Comparison of ENCODE assay signal across 8 mouse cellular contexts in genomic region chr7:102267113-102267579, GRCm38 (mm10). TPM values are rescaled to one million over a fixed set of nuclear protein-coding genes. Genes with fewer than 3 reads are reported as not detected.
DNase-seq lines count a peak whose midpoint lies in the region; ATAC-seq and TF ChIP-seq lines count a peak whose summit lies in the region.

No protein-coding gene starts in this region.

- DNase-seq in adipocyte (ENCODE audit: low spot score) = peak; percentile 90
- peak; percentile 89 to 91 for DNase-seq in gastrocnemius, adult 8-10 months (ENCODE audit: low spot score in 2 of 2)
- DNase-seq in induced T-regulatory cell, adult 2 months (ENCODE audit: low read depth) = peak; percentile 98
- DNase-seq in left cerebral cortex, adult 8-10 months (ENCODE audit: low spot score in 2 of 2) = peak; percentile 88 to 95
- DNase-seq in right cerebral cortex, adult 18-20 months = peak; percentile 95
- peak; percentile 94 for DNase-seq in urinary bladder, adult 2 months (ENCODE audit: low spot score)

- TF ChIP-seq CTCF in cortical plate, adult 2 months (IDR thresholded peaks at IDR 0.05; ENCODE audit: extremely low read depth, insufficient read depth, low read length) = peak; percentile 74

- H3K4me1 ChIP-seq in cortical plate, adult 2 months (ENCODE audit: control insufficient read depth, insufficient read depth, low read length) = peaks cover 1% of the 10 kb centered on the region; the same call in 1 of the 2 replicates

- H3K4me3 ChIP-seq in cortical plate, adult 2 months (ENCODE audit: insufficient read depth, low read length) = peak overlapping the region; percentile 87

- H3K27ac ChIP-seq in cortical plate, adult 2 months (ENCODE audit: insufficient read depth, low read length) = peak overlapping the region; percentile 66

- ATAC-seq in megakaryocyte, adult 5-6 weeks (ENCODE audit: poor library complexity, severe bottlenecking) = peak; percentile 76

- 0 out of 2 replicates have a peak, but pooled peaks have one; percentile 48 for TF ChIP-seq POLR2A in cortical plate, adult 2 months (IDR thresholded peaks at IDR 0.05; ENCODE audit: extremely low read depth, insufficient read depth, low read length)

RNA-seq across cellular contexts. Expression of gene Stim1, which starts 0.5 kb away (rescaled TPM):
- polyA plus RNA-seq in cortical plate, adult 2 months (2012; rRNA removed) = 75.4 and 75.7 TPM in 2 replicates
- total RNA-seq in gastrocnemius, adult 8-10 months (2022) = 100 to 1,000 TPM; 159 to 172 (median 166) TPM
- 10 to 100 TPM; 87.0 to 97.5 (median 94.7) TPM for total RNA-seq in left cerebral cortex, adult 8-10 months (2022)
- 28.0 and 28.8 TPM in 2 replicates for total RNA-seq in megakaryocyte, adult 5-6 weeks (2015)
- 35.5 and 59.3 TPM in 2 replicates for total RNA-seq in megakaryocyte, adult 5-6 weeks (2017)
- polyA plus RNA-seq in urinary bladder, adult 2 months (2012; rRNA removed) = 89.4 and 107 TPM in 2 replicates

RNA-seq across cellular contexts. Expression of gene Rhog, which starts 11.3 kb away (rescaled TPM):
- 50.9 and 55.1 TPM in 2 replicates for polyA plus RNA-seq in cortical plate, adult 2 months (2012; rRNA removed)
- total RNA-seq in gastrocnemius, adult 8-10 months (2022) = 10 to 100 TPM in 3 of 4 experiments, 1 to 10 TPM in 1; 8.9 to 14.8 (median 11.5) TPM
- total RNA-seq in left cerebral cortex, adult 8-10 months (2022) = 10 to 100 TPM; 34.4 to 46.5 (median 39.2) TPM
- 359 and 397 TPM in 2 replicates for total RNA-seq in megakaryocyte, adult 5-6 weeks (2015)
- 89.0 and 112 TPM in 2 replicates for total RNA-seq in megakaryocyte, adult 5-6 weeks (2017)
- 47.2 and 67.2 TPM in 2 replicates for polyA plus RNA-seq in urinary bladder, adult 2 months (2012; rRNA removed)

RNA-seq across cellular contexts. Expression of gene Pgap2, which starts 57.1 kb away (rescaled TPM):
- 29.1 and 29.9 TPM in 2 replicates for polyA plus RNA-seq in cortical plate, adult 2 months (2012; rRNA removed)
- total RNA-seq in gastrocnemius, adult 8-10 months (2022) = 10 to 100 TPM; 22.9 to 25.7 (median 25.0) TPM
- 10 to 100 TPM; 23.7 to 28.9 (median 25.5) TPM for total RNA-seq in left cerebral cortex, adult 8-10 months (2022)
- 32.7 and 38.7 TPM in 2 replicates for total RNA-seq in megakaryocyte, adult 5-6 weeks (2015)
- total RNA-seq in megakaryocyte, adult 5-6 weeks (2017) = 19.7 and 20.0 TPM in 2 replicates
- polyA plus RNA-seq in urinary bladder, adult 2 months (2012; rRNA removed) = 58.9 and 64.7 TPM in 2 replicates

RNA-seq across cellular contexts. Expression of gene Nup98, which starts 57.2 kb away (rescaled TPM):
- 16.2 and 17.1 TPM in 2 replicates for polyA plus RNA-seq in cortical plate, adult 2 months (2012; rRNA removed)
- 10 to 100 TPM; 22.1 to 29.8 (median 24.3) TPM for total RNA-seq in gastrocnemius, adult 8-10 months (2022)
- 10 to 100 TPM; 40.7 to 43.0 (median 41.7) TPM for total RNA-seq in left cerebral cortex, adult 8-10 months (2022)
- 55.6 and 60.6 TPM in 2 replicates for total RNA-seq in megakaryocyte, adult 5-6 weeks (2015)
- 39.4 and 43.7 TPM in 2 replicates for total RNA-seq in megakaryocyte, adult 5-6 weeks (2017)
- polyA plus RNA-seq in urinary bladder, adult 2 months (2012; rRNA removed) = 17.6 and 20.9 TPM in 2 replicates

Comparison
In these comparisons a context has a peak if more than half of its experiments do, and no peak if none do; other contexts are left out.
1. Peak in every context shown above with its lines: DNase-seq, ATAC-seq, H3K4me3 ChIP-seq and H3K27ac ChIP-seq.